Comparison of ENCODE assay signal across 8 mouse cellular contexts in genomic region chr11:8457951-8458350, GRCm38 (mm10).
DNase-seq lines count a peak whose midpoint lies in the region; ATAC-seq and TF ChIP-seq lines count a peak whose summit lies in the region.

No protein-coding gene starts in this region.

- no peak for TF ChIP-seq CTCF in kidney, postnatal 0 days (IDR thresholded peaks at IDR 0.05; ENCODE audit: low read depth)

- 10% methylated on average over 5 of the region's 5 CpGs for WGBS in heart, embryonic 10.5 days
- 39% methylated on average over 5 of the region's 5 CpGs for WGBS in kidney, postnatal 0 days

- H3K27ac ChIP-seq in heart, embryonic 10.5 days: peak overlapping the region; percentile 80
- peak overlapping the region; percentile 77 for H3K27ac ChIP-seq in kidney, postnatal 0 days

- peaks cover 44% of the 10 kb centered on the region for H3K4me1 ChIP-seq in heart, embryonic 10.5 days
- H3K4me1 ChIP-seq in kidney, postnatal 0 days (replicated peaks; ENCODE audit: insufficient read depth, low read length): peaks cover 18% of the 10 kb centered on the region

- no peak for ATAC-seq in kidney, postnatal 0 days (replicated peaks; ENCODE audit: low FRiP score, low read depth)
- ATAC-seq in megakaryocyte, adult 5-6 weeks (ENCODE audit: poor library complexity, severe bottlenecking): no peak

- H3K4me2 ChIP-seq in kidney, postnatal 0 days (ENCODE audit: low read length): no peak overlapping the region

- no peaks in the 10 kb centered on the region for H3K9me3 ChIP-seq in heart, embryonic 10.5 days
- no peaks in the 10 kb centered on the region for H3K9me3 ChIP-seq in kidney, postnatal 0 days (replicated peaks; ENCODE audit: low read length)

- 0 out of 2 replicates have a peak overlapping the region, but pooled peaks have one; percentile 8 for H3K4me3 ChIP-seq in heart, embryonic 10.5 days
- no peak overlapping the region for H3K4me3 ChIP-seq in kidney, postnatal 0 days (replicated peaks; ENCODE audit: low read depth, low read length)

- no peak for DNase-seq in heart, embryonic 10.5 days (ENCODE audit: low spot score)
- DNase-seq in heart, postnatal 25 days (ENCODE audit: low spot score): no peak
- peak; percentile 23 for DNase-seq in right cerebral cortex, postnatal 4 days
- DNase-seq in right cerebral cortex, postnatal 36 days (ENCODE audit: low spot score in 2 of 2): no peak
- DNase-seq in kidney, postnatal 0 days (ENCODE audit: low spot score): peak; percentile 81
- DNase-seq in thymus, postnatal 4 days: no peak
- DNase-seq in cerebellum, adult 11-12 months: no peak

- intact Hi-C loops in heart, postnatal 25 days (cut with DNase I): no loop called here

- no peaks in the 10 kb centered on the region for H3K27me3 ChIP-seq in heart, embryonic 10.5 days (ENCODE audit: insufficient read depth, poor library complexity, severe bottlenecking)
- no peaks in the 10 kb centered on the region for H3K27me3 ChIP-seq in kidney, postnatal 0 days (ENCODE audit: insufficient read depth, low read length)

- peaks cover 15% of the 10 kb centered on the region for H3K36me3 ChIP-seq in heart, embryonic 10.5 days
- peaks cover 4% of the 10 kb centered on the region; the same call in 1 of the 2 replicates for H3K36me3 ChIP-seq in kidney, postnatal 0 days (ENCODE audit: insufficient read depth, low read length)

- H3K9ac ChIP-seq in kidney, postnatal 0 days (ENCODE audit: low read depth, low read length): no peak overlapping the region

Comparison
In these comparisons a context has a peak if more than half of its experiments do, and no peak if none do; other contexts are left out.
1. DNase-seq: peak in right cerebral cortex, postnatal 4 days (single experiment) and kidney, postnatal 0 days (single experiment); none in heart, embryonic 10.5 days (single experiment), heart, postnatal 25 days (single experiment), right cerebral cortex, postnatal 36 days (0 of 2), thymus, postnatal 4 days (single experiment) and cerebellum, adult 11-12 months (single experiment).